Mouse (Mus musculus) retina, adult 2 months (tissue): ENCODE measurements around the gene Hpca.
A peak's percentile ranks its signal among the peaks of the same experiment; 100 is the strongest.

Experiments used
- DNase-seq: peaks from one replicate; pipeline ENCODE4 v3.0.0-alpha.2; 2012; ENCODE audit warnings: low read depth, low spot score

Gene Hpca

DNA sequence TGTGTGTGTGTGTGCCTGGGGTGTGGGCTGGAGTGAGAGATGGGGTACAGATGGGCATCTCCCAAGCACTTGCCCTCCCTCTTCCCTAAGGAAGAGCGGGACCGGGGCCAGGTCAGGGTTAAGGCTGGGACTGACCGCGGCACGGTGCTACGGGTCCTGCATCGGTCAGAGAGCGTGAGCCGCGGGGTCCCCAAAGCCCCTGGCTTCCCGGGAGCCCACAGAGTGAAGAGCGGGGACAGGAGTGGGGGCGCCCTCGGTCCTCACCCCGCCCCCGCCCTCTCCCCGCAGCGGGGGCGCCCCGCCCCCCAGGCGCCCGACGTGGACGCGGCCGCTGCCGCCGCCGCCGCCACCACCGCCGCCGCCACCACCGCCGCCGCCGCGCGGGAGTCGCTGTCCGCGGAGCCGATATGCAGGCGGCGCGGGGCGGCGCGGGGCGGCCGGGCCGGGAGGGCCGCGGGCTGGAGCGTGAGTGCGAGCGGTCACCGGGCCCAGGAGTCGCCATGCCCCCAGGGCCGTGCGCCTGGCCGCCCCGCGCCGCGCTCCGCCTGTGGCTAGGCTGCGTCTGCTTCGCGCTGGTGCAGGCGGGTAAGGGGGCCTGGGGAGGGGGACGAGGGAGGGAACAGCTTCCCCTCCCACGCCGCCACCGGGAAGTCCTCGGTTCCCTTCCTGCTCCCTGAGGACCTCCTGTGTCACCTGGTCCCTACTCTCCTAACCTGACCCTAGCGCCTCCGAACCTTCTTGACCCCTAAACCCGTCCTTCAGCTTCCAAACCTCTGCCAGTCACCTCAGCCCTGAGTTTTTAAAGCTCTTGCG lies 14.9 kb upstream of the Hpca start, which contains the start of gene Fndc5:
TSS of gene Fndc5 (plus strand) at position 421 of the 813 bp plus-strand sequence.
- DNase-seq = no peak

DNA sequence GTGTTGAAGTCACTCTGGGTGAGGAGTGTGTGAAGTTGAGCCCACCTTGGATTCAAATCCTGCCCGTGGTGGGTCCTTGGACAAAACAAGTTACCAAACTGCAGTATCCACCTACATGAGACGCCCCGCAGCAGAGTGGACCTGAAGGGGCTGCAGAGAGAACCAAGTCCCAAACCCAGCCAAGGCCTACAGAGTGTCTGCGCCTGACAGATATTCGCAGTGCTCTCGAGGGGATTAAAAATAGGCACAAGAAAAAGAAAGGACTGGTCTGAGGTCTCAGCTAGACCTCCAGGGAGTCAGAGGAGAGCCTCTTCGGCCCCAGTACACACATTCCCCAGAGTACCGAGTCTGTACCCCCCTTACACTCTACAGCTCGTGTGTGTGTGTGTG lies 14.3 kb upstream of the Hpca start:
- no peak for DNase-seq

GRCm38 (mm10) chr4:129135637-129136036 lies 13.8 kb upstream of the Hpca start:
- no peak for DNase-seq

- peak; percentile 61 for DNase-seq
Measured at GRCm38 (mm10) chr4:129134799-129135585, 13.2 kb upstream of the Hpca start.

- no peak for DNase-seq
Measured at GRCm38 (mm10) chr4:129130755-129131303, 9.0 kb upstream of the Hpca start.

GRCm38 (mm10) chr4:129130149-129130548 lies 8.3 kb upstream of the Hpca start:
- no peak for DNase-seq

DNA sequence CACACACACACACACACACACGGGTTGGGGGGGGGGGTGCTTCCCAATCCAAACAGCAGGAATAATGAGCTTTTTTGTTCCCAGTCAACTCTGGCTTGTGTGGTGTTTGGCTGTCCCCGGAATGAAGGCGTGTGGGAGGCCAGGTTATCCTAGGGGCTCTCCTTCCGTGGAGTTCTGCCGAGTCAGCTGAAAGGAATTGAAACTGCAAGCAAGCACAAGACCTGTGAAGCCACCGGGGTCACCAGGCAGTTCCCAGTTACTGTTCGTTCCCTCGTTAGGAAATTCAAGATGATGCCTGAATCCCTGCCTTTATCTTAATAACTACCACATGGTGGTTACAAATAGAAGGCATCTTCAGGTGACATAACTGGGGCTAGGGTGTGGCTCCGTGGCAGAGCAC lies 7.6 kb upstream of the Hpca start:
- DNase-seq = no peak

DNA sequence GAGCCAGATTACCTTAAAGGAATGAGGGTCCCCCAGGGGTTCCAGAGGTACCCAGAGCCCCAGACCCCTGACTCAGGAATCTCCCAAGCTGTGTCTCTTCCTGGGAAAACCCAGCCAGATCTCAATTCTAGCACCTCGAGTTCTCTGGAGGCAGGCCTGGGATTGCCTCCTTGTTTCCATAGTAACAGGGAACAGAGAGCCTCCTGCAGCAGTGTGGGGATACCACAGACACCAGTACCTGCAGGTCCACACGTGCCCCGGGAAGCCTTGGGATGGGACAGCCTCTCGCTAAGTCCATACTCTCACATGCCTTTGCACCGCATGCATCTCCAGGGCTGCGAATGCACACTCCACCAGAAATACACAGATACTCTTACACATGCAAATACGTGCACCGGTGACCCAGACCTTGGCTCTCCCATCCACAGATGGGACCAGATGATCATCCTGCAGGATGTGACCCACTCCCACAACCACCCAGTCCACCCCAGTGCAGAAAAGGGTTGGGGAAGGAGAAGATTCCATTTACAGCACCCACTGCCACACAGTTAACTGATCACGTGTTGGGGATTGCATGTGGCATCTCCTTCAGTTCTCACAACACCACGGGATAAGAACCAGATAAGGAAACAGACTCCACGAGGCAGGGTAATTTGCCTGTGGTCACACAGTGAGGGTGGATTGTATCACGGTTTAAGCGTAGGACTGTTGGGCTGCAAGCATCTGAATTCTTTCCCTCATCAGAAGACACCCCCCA lies 6.9 kb upstream of the Hpca start:
- no peak for DNase-seq

DNA sequence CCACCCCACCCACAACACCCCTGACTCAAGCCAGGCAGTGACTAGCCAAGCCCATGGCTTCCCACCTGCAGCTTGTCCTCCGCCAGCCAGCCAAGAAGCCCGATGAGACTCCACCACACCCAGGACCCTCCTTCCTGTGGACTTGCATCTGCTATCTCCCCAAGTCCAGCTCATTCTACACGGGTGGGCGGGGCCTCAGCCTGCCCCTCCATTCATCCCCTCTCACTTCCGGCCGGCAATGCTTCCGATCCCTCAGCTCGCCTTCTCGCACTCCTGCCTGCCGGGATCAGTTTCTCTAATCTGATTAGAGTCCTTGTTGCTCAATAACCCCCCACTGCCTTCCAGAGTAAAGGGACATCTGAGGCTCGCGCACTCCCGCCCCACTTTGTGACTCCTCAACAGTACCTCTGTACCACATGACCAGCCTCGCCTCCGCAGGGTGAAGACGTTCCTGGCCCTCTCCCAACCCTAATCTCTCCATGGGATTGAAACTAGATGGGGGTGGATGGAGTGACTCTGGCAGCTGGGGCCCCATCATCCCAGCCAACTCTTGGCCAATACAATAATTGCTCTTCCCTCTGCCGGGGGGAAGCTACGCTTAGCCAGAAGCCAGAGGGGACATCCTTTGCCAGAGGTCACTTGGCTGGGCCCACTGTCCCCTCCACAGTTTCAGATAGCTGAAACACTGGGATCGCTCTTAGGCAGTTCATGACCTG lies 4.1 kb upstream of the Hpca start:
- DNase-seq = no peak

GRCm38 (mm10) chr4:129124652-129125146 lies 2.9 kb upstream of the Hpca start:
- DNase-seq = no peak

- DNase-seq = no peak
Measured at GRCm38 (mm10) chr4:129122719-129123118, 883 bp upstream of the Hpca start.

- no peak for DNase-seq
Measured at GRCm38 (mm10) chr4:129122107-129122506, 271 bp upstream of the Hpca start.

DNA sequence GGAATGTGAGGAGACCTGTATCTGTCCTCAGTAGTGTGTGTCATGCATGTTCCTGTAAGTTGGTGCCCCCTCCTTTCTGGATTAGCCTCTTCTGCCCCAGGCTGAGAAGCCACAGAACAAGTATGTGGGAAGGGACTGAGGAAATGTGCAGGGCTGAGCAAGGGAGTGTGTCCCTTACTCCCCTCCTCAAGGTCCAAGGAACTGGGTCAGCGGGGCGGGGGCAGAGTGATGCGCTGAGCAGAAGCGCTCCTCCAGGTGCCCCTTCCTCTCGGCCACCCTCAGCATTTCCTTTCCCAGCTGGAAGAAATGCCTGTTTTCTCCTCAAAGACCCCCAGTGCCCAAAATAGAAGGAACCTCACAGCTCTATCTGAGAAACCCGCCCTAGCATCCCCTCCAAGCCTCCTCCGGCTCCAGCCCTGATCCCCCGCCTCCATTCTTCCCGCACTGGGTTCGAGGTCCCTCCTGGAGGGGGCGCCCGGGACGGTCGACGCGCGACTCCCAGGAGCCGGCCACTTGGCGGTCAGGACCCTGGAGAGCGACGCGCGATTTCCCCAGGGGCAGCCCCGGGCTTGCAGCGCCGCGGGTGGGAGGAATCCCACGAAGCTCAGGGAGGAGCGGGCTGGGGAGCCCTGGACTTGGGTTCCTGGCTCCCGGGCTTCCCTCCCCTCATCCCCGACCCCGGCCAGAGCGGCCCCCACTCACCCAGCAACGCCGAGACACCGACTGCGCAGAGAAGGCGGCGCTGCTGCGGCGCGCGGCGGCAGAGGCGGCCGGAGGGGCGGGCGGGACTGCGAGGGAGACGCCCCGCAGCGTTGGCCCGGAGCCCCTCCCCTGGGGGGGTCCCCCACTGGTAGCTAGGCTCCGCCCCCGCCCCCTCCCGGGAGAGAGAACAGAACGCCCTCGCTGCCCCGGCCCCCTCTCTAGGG lies 1.1 kb downstream of the Hpca start:
- DNase-seq = no peak

DNA sequence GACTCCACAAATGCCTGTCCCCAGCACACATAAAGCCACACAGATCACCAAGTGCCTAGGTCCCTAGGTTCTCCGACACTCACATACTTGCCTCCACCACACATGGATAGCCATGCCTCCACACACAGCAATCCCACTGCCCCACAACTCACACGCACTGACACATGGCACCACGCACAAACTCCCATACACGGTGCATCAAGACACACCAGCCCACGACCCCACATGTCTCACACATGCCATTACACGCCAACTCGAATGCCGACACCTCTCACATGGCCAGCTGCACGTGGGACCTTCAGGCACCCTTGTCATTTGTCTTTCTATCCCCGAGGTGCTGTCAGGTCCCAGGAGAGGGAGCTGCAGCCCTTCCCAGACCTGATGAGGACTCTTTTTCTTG lies 2.1 kb downstream of the Hpca start:
- no peak for DNase-seq

DNA sequence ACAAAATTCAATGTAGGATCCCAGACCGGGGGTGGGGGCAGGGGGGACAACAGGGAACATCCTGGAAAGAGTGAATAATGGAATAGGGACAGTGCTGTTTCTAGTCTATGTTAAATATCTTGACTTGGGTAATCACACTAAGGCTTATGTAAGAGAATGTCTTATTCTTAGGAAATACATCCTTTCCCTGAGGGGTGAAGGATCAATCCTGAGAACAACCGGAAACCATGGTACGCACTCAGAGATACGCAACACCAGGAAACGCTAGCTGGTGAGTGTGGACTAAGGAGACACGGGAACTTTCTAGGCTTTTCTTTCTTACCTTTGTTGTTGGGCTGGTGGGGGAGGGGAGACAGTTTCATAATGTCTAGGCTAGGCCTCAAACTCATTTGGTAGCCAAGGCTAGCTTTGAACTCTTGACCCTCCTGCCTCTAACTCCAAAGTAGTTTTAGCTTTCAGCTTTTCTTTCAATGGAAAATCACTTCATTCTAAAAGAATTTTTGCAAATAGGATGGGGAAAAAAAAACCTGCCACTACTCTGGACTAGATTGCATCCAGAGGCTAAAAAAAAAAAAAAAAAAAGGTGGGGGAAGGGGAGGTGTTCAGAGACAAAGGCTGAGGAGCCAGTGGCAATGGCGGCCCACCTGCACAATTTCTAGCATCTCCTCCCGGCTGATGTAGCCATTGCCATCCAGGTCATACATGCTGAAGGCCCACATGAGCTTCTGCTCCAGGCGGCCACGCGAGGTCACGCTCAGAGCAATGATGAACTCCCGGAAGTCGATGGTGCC lies 3.9 kb downstream of the Hpca start:
- DNase-seq = no peak

DNA sequence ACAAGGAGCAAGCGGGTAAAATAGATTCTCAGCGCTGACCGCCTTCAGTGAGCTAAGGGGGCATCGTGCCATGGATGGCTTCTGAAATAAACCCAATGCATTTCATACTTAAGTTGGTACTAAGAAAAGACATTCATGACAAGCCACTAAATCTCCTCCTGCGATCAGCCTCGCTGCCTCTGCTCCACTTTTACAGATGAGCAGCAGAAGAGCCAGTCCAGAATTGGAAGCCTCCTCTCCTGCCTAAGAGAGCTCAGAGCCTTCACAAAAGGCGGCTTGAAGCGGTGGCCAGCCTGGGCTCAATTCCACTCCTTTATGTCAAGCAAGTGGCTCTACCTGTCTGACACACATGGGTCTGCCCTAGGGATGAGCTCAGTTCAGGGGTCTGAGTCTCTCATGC lies 5.1 kb downstream of the Hpca start:
- no peak for DNase-seq

DNA sequence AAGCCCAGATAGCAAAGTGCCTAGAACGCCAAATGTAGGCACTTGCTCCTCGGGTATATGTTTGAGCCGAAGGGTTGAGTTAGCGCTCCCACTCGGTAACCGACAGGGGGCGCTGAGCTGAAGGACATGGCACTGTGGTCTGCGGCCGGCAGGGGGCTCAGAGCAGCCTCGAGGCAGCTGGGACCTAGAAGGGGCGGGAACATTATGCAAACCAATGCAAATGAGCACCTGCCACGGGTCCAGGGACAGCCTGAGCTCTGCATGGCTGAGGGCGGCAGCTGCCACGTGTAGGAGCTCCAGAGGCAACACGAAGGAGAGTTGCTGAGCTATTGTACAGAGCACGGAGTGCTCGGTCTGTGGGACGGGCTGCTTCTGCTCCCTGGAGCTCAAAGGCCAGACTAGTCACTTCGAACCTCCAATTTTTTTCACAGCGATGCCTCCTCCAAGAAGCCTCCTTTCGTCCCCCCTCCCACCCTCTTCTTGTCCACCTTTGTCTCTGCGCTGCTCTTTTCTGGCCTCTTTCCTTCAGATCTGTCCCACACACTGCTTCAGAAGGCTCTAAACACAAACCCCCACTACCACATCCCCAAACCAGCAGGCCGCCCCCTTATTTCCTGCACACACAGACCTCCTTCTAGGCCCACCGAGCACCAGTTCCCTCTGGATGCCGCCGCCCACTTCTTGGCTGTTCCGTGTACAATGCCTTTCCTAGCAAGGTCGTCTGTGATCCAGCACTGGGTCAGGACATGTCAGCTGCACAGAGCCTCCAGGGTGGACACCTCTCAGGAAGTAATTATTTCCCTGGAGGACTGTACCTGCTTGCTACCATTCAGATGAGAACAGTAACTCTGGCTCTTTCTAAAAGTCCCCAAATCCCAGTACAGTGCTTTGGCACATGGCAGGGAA lies 8.5 kb downstream of the Hpca start:
- DNase-seq = peak; percentile 50

DNA sequence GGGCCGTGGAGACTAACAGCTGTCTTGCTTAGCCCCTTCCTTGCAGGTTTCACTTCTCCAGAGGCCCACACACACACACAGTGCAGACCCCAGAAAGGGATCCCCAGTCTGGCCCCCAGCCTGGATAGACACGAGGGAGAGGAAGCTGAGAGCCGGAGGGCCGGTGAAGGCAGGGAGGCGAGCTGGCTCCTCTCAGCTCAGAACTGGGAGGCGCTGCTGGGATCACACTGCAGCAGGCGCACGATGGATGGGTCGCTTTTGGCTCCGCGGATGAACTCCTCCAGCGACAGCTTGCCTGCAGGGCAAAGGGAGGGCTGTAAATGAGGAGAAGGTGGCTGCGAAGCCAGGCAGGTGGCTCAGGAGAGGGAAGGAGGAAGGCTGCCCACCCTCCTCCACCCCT lies 9.6 kb downstream of the Hpca start:
- no peak for DNase-seq
